Mouse (Mus musculus) bone marrow, adult 2 months (tissue): Measurements from ENCODE around the gene St3gal5.

Source experiments
- CTCF ChIP-seq: fragments of 200-500 bp; IDR thresholded peaks from 2 replicates; pipeline ENCODE4 v1.5.1; 2011; ENCODE audit warnings: low read length, control low read depth; ENCODE audit not compliant: control insufficient read depth, insufficient read depth
- POLR2A ChIP-seq: fragments of 200-500 bp; IDR thresholded peaks from 2 replicates; pipeline ENCODE4 v1.6.1; 2011; ENCODE audit warnings: low read depth, mild to moderate bottlenecking, control low read depth, low read length, borderline replicate concordance; ENCODE audit not compliant: control insufficient read depth

- TF ChIP-seq POLR2A, result no peak
- no peak for TF ChIP-seq CTCF
Observed at GRCm38 (mm10) chr6:72190120-72190519, 92.7 kb downstream of the St3gal5 start.
